Mouse (Mus musculus) CH12.LX (cell line): ENCODE results near the gene Mob3b. TPM values are rescaled to one million over a fixed set of nuclear protein-coding genes. Genes with fewer than 3 reads are reported as not detected.
A peak's percentile ranks its signal among the peaks of the same experiment; 100 is the strongest.

Source experiments
- DNase-seq: peaks from one replicate; pipeline ENCODE4 v3.0.0-alpha.2; 2013; ENCODE audit errors: extremely low read depth
- H3K27ac ChIP-seq: 2 replicates; pipeline ENCODE4 v1.5.1; 2012; ENCODE audit warnings: low read depth, mild to moderate bottlenecking, control low read depth, moderate library complexity; ENCODE audit not compliant: insufficient read depth
- H3K27me3 ChIP-seq: replicated peaks from 2 replicates; pipeline ENCODE3; 2012; ENCODE audit warnings: inconsistent platforms
- H3K36me3 ChIP-seq, 2 experiments: replicated peaks in 1 of 2; 2 replicates each; pipeline versions ENCODE3 to v1.6.1; 2012; ENCODE audit warnings: inconsistent platforms in 1 of 2, low read length in 1 of 2, mild to moderate bottlenecking in 1 of 2, mixed read lengths in 1 of 2, moderate library complexity in 1 of 2; ENCODE audit not compliant: control insufficient read depth in 1 of 2, insufficient read depth in 1 of 2
- H3K4me1 ChIP-seq, 2 experiments: 2 replicates each; pipeline ENCODE4 v1.6.1; 2012; ENCODE audit warnings: inconsistent platforms in 1 of 2, moderate library complexity in 1 of 2; ENCODE audit not compliant: insufficient read depth in 2 of 2, control insufficient read depth in 1 of 2
- H3K4me2 ChIP-seq: 2 replicates; pipeline ENCODE4 v1.6.1; 2012; ENCODE audit warnings: low read depth, mild to moderate bottlenecking, control low read depth; ENCODE audit not compliant: poor library complexity, insufficient read depth, severe bottlenecking
- H3K4me3 ChIP-seq, 3 experiments: fragments of 150-350 bp in 1 of 3; sonication (generic) in 1 of 3; replicated peaks in 1 of 3; 2 replicates each; pipeline versions ENCODE3 to v1.5.1; 2011 to 2012; ENCODE audit warnings: low read depth in 2 of 3, low read length in 2 of 3, mild to moderate bottlenecking in 2 of 3, moderate library complexity in 2 of 3, control low read depth in 1 of 3, improper control_type of control experiment in 1 of 3, inconsistent platforms in 1 of 3, mixed read lengths in 1 of 3; ENCODE audit not compliant: poor library complexity in 1 of 3
- H3K79me2 ChIP-seq: replicated peaks from 2 replicates; pipeline ENCODE4 v1.6.1; 2012; ENCODE audit warnings: mild to moderate bottlenecking, moderate library complexity; ENCODE audit not compliant: control insufficient read depth, poor library complexity, insufficient read depth, severe bottlenecking; ENCODE audit errors: extremely low read depth
- H3K9ac ChIP-seq: 2 replicates; pipeline ENCODE4 v1.6.1; 2012; ENCODE audit warnings: low read depth, mild to moderate bottlenecking, control low read depth, moderate library complexity; ENCODE audit not compliant: insufficient read depth
- H3K9me3 ChIP-seq: replicated peaks from 2 replicates; pipeline ENCODE3; 2012; ENCODE audit warnings: low read length, inconsistent platforms, mixed read lengths
- CHD2 ChIP-seq: IDR thresholded peaks from 2 replicates; pipeline ENCODE4 v1.6.1; 2011; ENCODE audit warnings: low read length, improper control_type of control experiment
- E2F4 ChIP-seq: IDR thresholded peaks from 2 replicates; pipeline ENCODE4 v1.6.1; 2011; ENCODE audit warnings: low read depth, low read length, improper control_type of control experiment; ENCODE audit not compliant: insufficient replicate concordance
- ELF1 ChIP-seq: IDR thresholded peaks from 2 replicates; pipeline ENCODE4 v1.6.1; 2014; ENCODE audit warnings: low read depth, mild to moderate bottlenecking, inconsistent platforms, low read length, improper control_type of control experiment
- ETS1 ChIP-seq: conservative IDR thresholded peaks from 2 replicates; pipeline ENCODE4 v1.6.1; 2012; ENCODE audit warnings: low read depth, mild to moderate bottlenecking, inconsistent platforms, low read length, improper control_type of control experiment, moderate library complexity
- GABPA ChIP-seq: IDR thresholded peaks from 2 replicates; pipeline ENCODE4 v1.6.1; 2012; ENCODE audit warnings: low read depth, low read length, improper control_type of control experiment, inconsistent platforms; ENCODE audit not compliant: insufficient replicate concordance
- HCFC1 ChIP-seq: IDR thresholded peaks from 2 replicates; pipeline ENCODE4 v1.6.1; 2012; ENCODE audit warnings: low read depth, mild to moderate bottlenecking, inconsistent platforms, low read length, improper control_type of control experiment
- IRF4 ChIP-seq: IDR thresholded peaks from 2 replicates; pipeline ENCODE4 v1.6.1; 2014; ENCODE audit warnings: low read depth, mild to moderate bottlenecking, inconsistent platforms, low read length, improper control_type of control experiment
- KAT2A ChIP-seq: IDR thresholded peaks from 2 replicates; pipeline ENCODE4 v1.6.1; 2012; ENCODE audit warnings: low read length, improper control_type of control experiment, inconsistent platforms; ENCODE audit not compliant: insufficient replicate concordance
- MXI1 ChIP-seq: IDR thresholded peaks from 2 replicates; pipeline ENCODE4 v1.6.1; 2011; ENCODE audit warnings: mild to moderate bottlenecking, low read depth, low read length, improper control_type of control experiment
- PAX5 ChIP-seq: IDR thresholded peaks from 2 replicates; pipeline ENCODE4 v1.6.1; 2012; ENCODE audit warnings: low read length, inconsistent platforms, mixed read lengths
- POLR2A ChIP-seq: IDR thresholded peaks from 2 replicates; pipeline ENCODE4 v1.6.1; 2011; ENCODE audit warnings: low read depth, mild to moderate bottlenecking, improper control_type of control experiment, low read length
- POLR2AphosphoS2 ChIP-seq: IDR thresholded peaks from 2 replicates; pipeline ENCODE4 v1.6.1; 2011; ENCODE audit warnings: low read depth, low read length, improper control_type of control experiment
- RAD21 ChIP-seq: IDR thresholded peaks from 2 replicates; pipeline ENCODE4 v1.6.1; 2011; ENCODE audit warnings: low read depth, mild to moderate bottlenecking, low read length, improper control_type of control experiment, moderate library complexity
- TBP ChIP-seq: conservative IDR thresholded peaks from 2 replicates; pipeline ENCODE4 v1.6.1; 2011; ENCODE audit warnings: low read depth, low read length, improper control_type of control experiment
- USF1 ChIP-seq: IDR thresholded peaks from 2 replicates; pipeline ENCODE4 v1.6.1; 2014; ENCODE audit warnings: low read depth, mild to moderate bottlenecking, inconsistent platforms, low read length, improper control_type of control experiment
- USF2 ChIP-seq: conservative IDR thresholded peaks from 2 replicates; pipeline ENCODE4 v1.6.1; 2011; ENCODE audit warnings: low read depth, low read length, improper control_type of control experiment
- ZC3H11A ChIP-seq: IDR thresholded peaks from 2 replicates; pipeline ENCODE4 v1.6.1; 2012; ENCODE audit warnings: low read depth, mild to moderate bottlenecking, inconsistent platforms, low read length, improper control_type of control experiment
- ZKSCAN1 ChIP-seq: IDR thresholded peaks from 2 replicates; pipeline ENCODE4 v1.6.1; 2012; ENCODE audit warnings: low read depth, inconsistent platforms, low read length, improper control_type of control experiment, borderline replicate concordance
- ZNF384 ChIP-seq: IDR thresholded peaks from 2 replicates; pipeline ENCODE4 v1.6.1; 2012; ENCODE audit warnings: low read depth, low read length, improper control_type of control experiment, inconsistent platforms
- dilution Hi-C: fragments of 300-500 bp; cut with MboI; formaldehyde crosslinking; loops from 2 replicates; pipeline ENCODE4 v1.14.3; 2020; ENCODE audit warnings: low sequenced_read_pairs; ENCODE audit not compliant: extremely low pct_unique_long_range_greater_than_20kb, extremely low pct_ligation_motif_present
- in situ Hi-C: fragments of 300-500 bp; cut with MboI; formaldehyde crosslinking; loops from 3 replicates; pipeline ENCODE4 v1.14.3; 2019; ENCODE audit warnings: low sequenced_read_pairs, low pct_ligation_motif_present, low pct_unique_long_range_greater_than_20kb, mixed read lengths
- polyA plus RNA-seq: library from polyadenylated mRNA; unstranded; fragments of >175 nt; gene quantifications from 2 replicates; pipeline ENCODE4 v1.2.1, GENCODE M21; 2012; ENCODE audit warnings: low read depth; ENCODE audit not compliant: insufficient read length
- total RNA-seq, 2 experiments: library from RNA; depleted of rRNA; stranded (reverse); fragments of 300-350 nt in 1 of 2; fragments of >200 nt in 1 of 2; gene quantifications; 2 replicates each; pipeline ENCODE4 v1.2.3; 2012 to 2014

The Mob3b gene
- total and polyA plus RNA-seq, 3 experiments: 3.5 to 11.7 (median 11.0) TPM

DNA sequence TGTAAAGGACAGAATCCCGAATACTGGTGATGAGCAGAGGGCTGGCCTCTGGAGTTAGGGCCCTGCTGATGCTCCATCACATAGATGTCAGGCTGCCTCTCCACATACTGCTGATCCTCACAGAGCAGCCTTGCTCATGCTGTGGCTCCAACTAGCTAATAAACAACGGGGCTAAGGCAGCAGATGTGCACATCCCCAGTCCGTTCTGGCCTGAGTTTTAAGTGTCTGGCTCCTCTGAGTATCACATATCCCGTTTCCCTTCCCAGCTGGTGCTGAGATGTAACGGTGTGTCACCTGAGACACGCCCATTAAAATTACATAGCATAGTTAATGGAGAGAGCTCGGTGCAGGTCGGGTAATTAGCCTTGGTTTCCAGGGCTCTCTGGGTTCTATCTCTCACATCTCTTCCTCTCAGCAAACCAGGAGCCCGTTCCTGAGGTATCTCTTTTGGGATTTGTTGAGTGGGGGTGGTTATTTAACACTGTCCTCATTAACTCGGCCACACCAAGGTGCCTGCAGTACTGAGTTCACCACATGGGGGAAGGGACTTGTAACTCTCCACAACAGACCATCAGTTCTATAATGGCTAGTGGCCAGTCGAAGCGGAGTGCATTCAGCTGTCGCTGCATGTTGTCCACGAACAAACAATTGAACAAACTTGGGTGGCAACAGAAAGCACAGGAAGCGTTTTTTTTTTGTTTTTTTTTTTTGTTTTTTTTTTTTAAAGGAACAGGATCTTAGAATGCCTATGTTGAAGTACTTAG lies 92.0 kb downstream of the Mob3b start:
- no peaks in the 10 kb centered on the region for H3K9me3 ChIP-seq
- no peaks in the 10 kb centered on the region for H3K27me3 ChIP-seq
- no peak overlapping the region for H3K9ac ChIP-seq
- H3K36me3 ChIP-seq: peaks cover 0 to 9% of the 10 kb centered on the region in 2 experiments
- no peaks in the 10 kb centered on the region for H3K79me2 ChIP-seq
- no peak overlapping the region for H3K4me3 ChIP-seq
- TF ChIP-seq ZNF384 (peak; percentile 23; the same call in 1 of the 2 replicates), IRF4 (no peak)
- peaks cover 8 to 59% of the 10 kb centered on the region in 2 experiments; a peak in 3 of 4 replicates for H3K4me1 ChIP-seq
- in situ Hi-C loops: loop anchor here (10.0 kb wide), 1 partner anchor 80 kb away; no protein-coding TSS in a partner anchor
- DNase-seq: no peak
- dilution Hi-C loops: no loop called here
- H3K27ac ChIP-seq: no peak overlapping the region
- no peak overlapping the region for H3K4me2 ChIP-seq

DNA sequence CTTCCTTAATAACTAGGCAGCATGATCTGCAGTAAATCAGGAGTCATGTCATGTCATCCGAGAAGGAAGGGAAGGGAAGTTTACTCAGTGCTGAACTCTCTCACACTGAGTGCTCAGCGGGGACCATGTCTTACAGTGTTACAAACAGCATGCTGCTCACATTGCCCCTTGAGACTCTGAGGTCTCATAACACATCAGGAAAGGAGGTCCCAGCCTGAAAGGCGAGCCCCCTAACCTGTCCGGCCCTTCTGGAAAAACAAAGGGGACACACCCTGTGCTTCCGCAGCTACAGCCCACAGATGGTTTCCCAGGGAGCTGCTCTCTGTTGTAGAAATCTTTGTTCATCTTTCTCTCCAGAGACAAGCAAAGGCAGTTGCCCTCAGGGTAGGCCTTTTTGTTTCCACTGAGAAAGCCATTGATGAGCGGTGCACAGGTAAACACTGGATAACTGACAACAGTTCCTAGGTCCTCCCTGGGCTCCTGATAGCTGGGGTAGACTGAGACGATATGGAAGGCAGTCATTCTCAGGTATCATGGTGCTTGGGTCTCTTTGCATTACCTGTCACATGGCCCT lies 94.1 kb downstream of the Mob3b start:
- peaks cover 7 to 49% of the 10 kb centered on the region in 2 experiments; a peak in 3 of 4 replicates for H3K4me1 ChIP-seq
- H3K4me2 ChIP-seq: no peak overlapping the region
- no peaks in the 10 kb centered on the region for H3K27me3 ChIP-seq
- dilution Hi-C loops (no loop called here), in situ Hi-C loops (loop anchor here (10.0 kb wide), 1 partner anchor 82 kb away; no protein-coding TSS in a partner anchor)
- H3K4me3 ChIP-seq: no peak overlapping the region
- H3K36me3 ChIP-seq: peaks cover 0 to 9% of the 10 kb centered on the region in 2 experiments
- no peak overlapping the region for H3K9ac ChIP-seq
- no peaks in the 10 kb centered on the region for H3K79me2 ChIP-seq
- TF ChIP-seq RAD21 (no peak), USF1 (no peak), CHD2 (no peak), TBP (no peak), KAT2A (no peak), ELF1 (no peak), ETS1 (no peak), POLR2AphosphoS2 (no peak), ZKSCAN1 (no peak), HCFC1 (no peak), USF2 (no peak), ZC3H11A (no peak), POLR2A (no peak), PAX5 (no peak), GABPA (no peak), E2F4 (no peak), MXI1 (no peak)
- no peak for DNase-seq
- no peaks in the 10 kb centered on the region for H3K9me3 ChIP-seq
- H3K27ac ChIP-seq: no peak overlapping the region
